Mouse (Mus musculus): ENCODE results near the gene Mpg.
A peak's percentile ranks its signal among the peaks of the same experiment; 100 is the strongest.

The Mpg gene

DNA sequence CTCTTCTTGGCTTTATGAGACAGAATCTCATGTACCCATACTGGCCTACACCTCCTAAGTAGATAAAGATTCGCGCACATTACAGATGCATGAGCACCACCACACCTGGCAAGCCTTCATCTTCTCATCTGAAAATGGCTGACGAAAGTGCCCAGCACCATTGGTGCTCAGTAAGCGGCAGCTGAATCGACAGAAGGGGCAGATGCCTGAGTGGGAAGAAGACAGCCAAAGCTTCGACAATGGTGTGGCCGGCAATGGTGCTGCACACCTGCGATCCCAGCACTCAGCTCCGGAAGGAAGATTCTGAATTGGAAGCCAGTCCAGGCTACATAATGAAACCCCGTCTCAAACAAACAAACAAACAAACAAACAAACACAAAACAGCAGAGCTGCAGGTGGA lies 7.0 kb upstream of the Mpg start:
- H3K27me3 ChIP-seq (ENCODE audit: control insufficient read depth, insufficient read depth, low read length, poor library complexity, severe bottlenecking) = no peaks in the 10 kb centered on the region
- no peak for DNase-seq (ENCODE audit: low read depth, low spot score)

DNA sequence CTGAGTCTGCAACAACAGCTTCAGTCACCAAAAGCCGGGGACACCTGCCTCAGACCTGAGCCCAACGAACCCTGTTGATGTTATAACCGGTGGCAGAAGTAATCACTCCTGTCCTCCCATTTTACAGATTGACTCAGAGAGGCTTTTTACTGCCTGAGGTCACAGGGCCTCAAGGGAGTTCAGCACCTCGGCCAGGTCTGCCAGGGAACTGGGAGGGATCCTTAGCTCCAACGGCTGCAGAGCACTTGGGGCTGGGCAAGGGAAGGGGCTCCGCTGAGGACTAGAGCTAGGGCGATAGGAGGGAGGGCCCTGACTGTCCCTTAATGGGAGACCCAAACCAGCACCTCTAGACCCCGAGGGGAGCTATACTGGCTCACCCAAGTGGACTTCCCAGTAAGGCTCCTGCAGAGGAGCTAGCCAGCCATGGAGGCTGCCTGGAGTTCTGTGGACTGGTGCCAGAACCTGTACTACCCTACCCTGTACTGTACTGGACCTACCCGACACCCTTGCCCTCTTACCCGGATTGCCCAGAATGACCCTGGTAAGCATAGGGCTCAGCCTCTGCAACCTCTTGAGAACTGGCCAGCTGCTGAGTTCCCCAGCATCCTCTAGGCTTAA lies 5.6 kb upstream of the Mpg start:
- H3K36me3 ChIP-seq (ENCODE audit: control insufficient read depth, insufficient read depth, low read length, poor library complexity, severe bottlenecking) = no peaks in the 10 kb centered on the region
- no peak for DNase-seq (ENCODE audit: low read depth, low spot score)
- H3K27me3 ChIP-seq (ENCODE audit: control insufficient read depth, insufficient read depth, low read length, poor library complexity, severe bottlenecking) = no peaks in the 10 kb centered on the region

More for the DNA sequence above, 7.0 kb upstream of the Mpg start:
- H3K36me3 ChIP-seq (ENCODE audit: control insufficient read depth, insufficient read depth, low read length, poor library complexity, severe bottlenecking) = no peaks in the 10 kb centered on the region

GRCm38 (mm10) chr11:32221225-32221950 lies 4.9 kb upstream of the Mpg start:
- DNase-seq (ENCODE audit: low read depth, low spot score) = peak; percentile 46
- H3K27me3 ChIP-seq (ENCODE audit: control insufficient read depth, insufficient read depth, low read length, poor library complexity, severe bottlenecking) = no peaks in the 10 kb centered on the region

GRCm38 (mm10) chr11:32221951-32222409 lies 4.3 kb upstream of the Mpg start, which contains the start of gene Rhbdf1:
Gene Rhbdf1 (minus strand): TSS chr11:32222300.
- no peaks in the 10 kb centered on the region for H3K36me3 ChIP-seq (ENCODE audit: control insufficient read depth, insufficient read depth, low read length, poor library complexity, severe bottlenecking)
- DNase-seq (ENCODE audit: low read depth, low spot score) = no peak

More at GRCm38 (mm10) chr11:32221225-32221950, 4.9 kb upstream of the Mpg start:
- H3K36me3 ChIP-seq (ENCODE audit: control insufficient read depth, insufficient read depth, low read length, poor library complexity, severe bottlenecking) = no peaks in the 10 kb centered on the region

GRCm38 (mm10) chr11:32222570-32223194 lies 3.6 kb upstream of the Mpg start:
- peak; percentile 73 for DNase-seq (ENCODE audit: low read depth, low spot score)
- Histone ChIP-seq H3K36me3 (ENCODE audit: control insufficient read depth, insufficient read depth, low read length, poor library complexity, severe bottlenecking) (no peaks in the 10 kb centered on the region), H3K27me3 (ENCODE audit: control insufficient read depth, insufficient read depth, low read length, poor library complexity, severe bottlenecking) (no peaks in the 10 kb centered on the region)

More at GRCm38 (mm10) chr11:32221951-32222409, 4.3 kb upstream of the Mpg start, which contains the start of gene Rhbdf1:
- H3K27me3 ChIP-seq (ENCODE audit: control insufficient read depth, insufficient read depth, low read length, poor library complexity, severe bottlenecking) = no peaks in the 10 kb centered on the region

DNA sequence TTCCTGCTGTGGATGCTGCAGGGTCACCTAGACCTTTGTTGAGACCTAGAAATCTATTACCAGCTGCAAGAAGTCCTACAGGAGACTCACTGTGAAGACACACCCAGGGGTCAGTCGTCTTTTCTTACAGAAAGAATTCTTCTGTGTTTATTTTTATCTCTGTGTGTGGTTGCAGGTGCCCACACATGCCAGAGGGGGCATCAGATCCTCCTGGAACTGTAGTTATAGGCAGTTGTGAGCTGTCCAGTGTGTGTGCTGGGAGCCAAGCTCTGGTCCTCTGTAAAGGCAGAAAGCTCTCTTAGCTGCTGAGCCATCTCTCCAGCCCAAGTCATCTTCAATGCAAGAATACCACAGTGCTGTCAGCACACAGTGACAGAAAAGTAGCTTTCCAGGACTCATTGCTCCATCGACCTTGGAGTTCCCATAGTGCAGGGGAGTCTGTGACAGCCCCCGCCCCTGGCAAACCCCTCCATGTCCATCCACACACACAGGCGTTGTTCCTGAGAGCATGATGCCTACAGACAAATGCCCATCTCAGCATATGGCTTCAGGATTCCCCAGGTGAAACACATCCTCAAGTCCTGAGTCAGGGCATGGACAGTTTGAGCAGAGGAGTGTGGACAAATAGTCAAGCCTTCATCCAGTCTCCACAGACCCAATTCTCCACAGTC lies 2.9 kb upstream of the Mpg start:
- Histone ChIP-seq H3K36me3 (ENCODE audit: control insufficient read depth, insufficient read depth, low read length, poor library complexity, severe bottlenecking) (no peaks in the 10 kb centered on the region), H3K27me3 (ENCODE audit: control insufficient read depth, insufficient read depth, low read length, poor library complexity, severe bottlenecking) (no peaks in the 10 kb centered on the region)
- no peak for DNase-seq (ENCODE audit: low read depth, low spot score)

DNA sequence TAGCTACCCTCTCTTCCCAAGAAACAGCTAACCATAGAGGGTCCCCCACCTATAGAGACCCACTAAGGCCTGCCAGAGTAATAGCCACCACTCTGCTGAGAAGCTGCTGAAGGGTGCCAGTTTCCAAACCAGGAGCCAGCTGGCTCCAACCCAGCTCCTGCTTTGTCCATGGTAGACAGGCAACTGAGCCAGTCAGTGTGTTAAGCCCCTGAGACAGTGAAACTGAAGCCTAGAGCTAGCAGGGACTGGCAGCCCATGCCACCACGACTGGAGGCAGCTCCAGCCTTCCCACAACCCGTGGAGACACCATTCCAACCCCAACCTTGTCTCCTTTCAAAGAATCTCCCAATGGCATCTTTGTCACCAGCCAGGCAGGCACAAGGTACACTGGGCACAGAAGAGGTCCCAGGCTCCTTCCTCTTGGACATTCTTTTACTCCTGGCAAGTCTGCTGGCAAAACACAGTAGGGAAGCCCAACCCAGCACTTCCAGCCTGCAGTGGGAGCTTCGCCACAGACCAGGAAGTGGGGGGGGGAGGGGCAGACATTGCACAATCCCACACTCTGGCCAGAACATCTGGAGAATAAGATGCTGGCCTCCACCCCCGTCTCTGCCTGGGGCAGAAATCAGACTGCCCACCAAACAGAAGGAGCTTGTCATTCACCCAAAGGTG lies 1.7 kb upstream of the Mpg start:
- H3K36me3 ChIP-seq (ENCODE audit: control insufficient read depth, insufficient read depth, low read length, poor library complexity, severe bottlenecking) = no peaks in the 10 kb centered on the region
- DNase-seq (ENCODE audit: low read depth, low spot score) = no peak
- no peaks in the 10 kb centered on the region for H3K27me3 ChIP-seq (ENCODE audit: control insufficient read depth, insufficient read depth, low read length, poor library complexity, severe bottlenecking)

GRCm38 (mm10) chr11:32225222-32226104 lies 842 bp upstream of the Mpg start:
- Histone ChIP-seq H3K27me3 (ENCODE audit: control insufficient read depth, insufficient read depth, low read length, poor library complexity, severe bottlenecking) (no peaks in the 10 kb centered on the region), H3K36me3 (ENCODE audit: control insufficient read depth, insufficient read depth, low read length, poor library complexity, severe bottlenecking) (no peaks in the 10 kb centered on the region)
- no peak for DNase-seq (ENCODE audit: low read depth, low spot score)

DNA sequence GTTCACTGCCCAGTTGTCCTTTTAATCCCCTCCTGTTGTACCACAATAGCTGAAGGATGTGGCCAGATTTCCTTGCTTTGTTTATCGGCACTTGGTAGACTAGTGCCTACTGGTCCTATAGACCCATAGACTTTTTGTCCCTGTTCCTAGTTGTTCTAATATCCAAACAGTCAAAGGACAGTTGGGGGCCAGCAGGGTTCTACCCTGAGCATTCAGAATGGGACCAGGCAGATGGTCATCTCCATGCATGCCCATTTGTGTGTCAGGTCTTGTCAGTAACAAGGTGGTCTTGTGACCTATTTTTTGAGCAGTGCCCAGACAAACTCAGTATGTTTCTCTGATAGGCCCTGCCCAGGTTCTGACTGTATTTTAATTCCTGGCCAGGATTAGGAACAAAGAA lies 736 bp downstream of the Mpg start:
- H3K27me3 ChIP-seq (ENCODE audit: control insufficient read depth, insufficient read depth, low read length, poor library complexity, severe bottlenecking) = no peaks in the 10 kb centered on the region
- H3K36me3 ChIP-seq (ENCODE audit: control insufficient read depth, insufficient read depth, low read length, poor library complexity, severe bottlenecking) = no peaks in the 10 kb centered on the region; the same call in none of the 2 replicates
- DNase-seq (ENCODE audit: low read depth, low spot score) = no peak

GRCm38 (mm10) chr11:32227555-32227954 lies 1.2 kb downstream of the Mpg start:
- Histone ChIP-seq H3K27me3 (ENCODE audit: control insufficient read depth, insufficient read depth, low read length, poor library complexity, severe bottlenecking) (no peaks in the 10 kb centered on the region), H3K36me3 (ENCODE audit: control insufficient read depth, insufficient read depth, low read length, poor library complexity, severe bottlenecking) (peaks cover 1% of the 10 kb centered on the region)
- DNase-seq (ENCODE audit: low read depth, low spot score) = no peak

- Histone ChIP-seq H3K27me3 (ENCODE audit: control insufficient read depth, insufficient read depth, low read length, poor library complexity, severe bottlenecking) (no peaks in the 10 kb centered on the region), H3K36me3 (ENCODE audit: control insufficient read depth, insufficient read depth, low read length, poor library complexity, severe bottlenecking) (peaks cover 1% of the 10 kb centered on the region)
- no peak for DNase-seq (ENCODE audit: low read depth, low spot score)
Observed at GRCm38 (mm10) chr11:32228292-32228845, 2.1 kb downstream of the Mpg start.

- DNase-seq (ENCODE audit: low read depth, low spot score) = no peak
- no peaks in the 10 kb centered on the region for H3K27me3 ChIP-seq (ENCODE audit: control insufficient read depth, insufficient read depth, low read length, poor library complexity, severe bottlenecking)
- peaks cover 5% of the 10 kb centered on the region for H3K36me3 ChIP-seq (ENCODE audit: control insufficient read depth, insufficient read depth, low read length, poor library complexity, severe bottlenecking)
Observed at GRCm38 (mm10) chr11:32230220-32230619, 3.9 kb downstream of the Mpg start.

DNA sequence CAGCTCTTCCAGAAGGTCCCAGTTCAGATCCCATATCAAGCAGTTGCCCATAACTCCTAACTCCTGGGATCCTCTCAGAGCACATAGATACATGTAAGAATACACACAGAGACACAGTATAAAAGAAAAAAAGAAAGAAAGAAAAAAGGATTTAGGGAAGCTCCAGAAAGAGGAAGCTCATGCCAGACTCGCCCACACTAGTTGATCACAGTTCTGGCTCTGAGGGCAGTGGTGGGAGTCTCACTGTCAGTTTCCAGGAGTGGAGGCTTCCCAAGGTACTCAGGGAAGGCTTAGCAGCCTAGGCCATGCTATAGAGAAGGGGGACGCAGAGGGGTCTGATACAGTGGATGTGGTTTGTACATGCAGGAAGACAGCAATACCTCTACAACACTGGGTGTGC lies 4.8 kb downstream of the Mpg start:
- peaks cover 5% of the 10 kb centered on the region for H3K36me3 ChIP-seq (ENCODE audit: control insufficient read depth, insufficient read depth, low read length, poor library complexity, severe bottlenecking)
- DNase-seq (ENCODE audit: low read depth, low spot score) = no peak
- H3K27me3 ChIP-seq (ENCODE audit: control insufficient read depth, insufficient read depth, low read length, poor library complexity, severe bottlenecking) = no peaks in the 10 kb centered on the region
